Mouse (Mus musculus) ES-E14 (cell line): ENCODE results near the gene Kcnk6. TPM values are rescaled to one million over a fixed set of nuclear protein-coding genes. Genes with fewer than 3 reads are reported as not detected.
"Not testable (repeated sequence)": the region's sequence is repeated elsewhere in the genome, so short reads cannot be mapped to it uniquely, and the experiment has no call there.

Experiments
- DNase-seq: peaks from one replicate; pipeline ENCODE4 v3.0.0-alpha.2; 2013; ENCODE audit warnings: low read depth, low spot score
- H3K27ac ChIP-seq: 2 replicates; pipeline ENCODE4 v1.5.1; 2012; ENCODE audit warnings: low read depth, mild to moderate bottlenecking, low read length, moderate library complexity, mixed read lengths; ENCODE audit not compliant: poor library complexity, insufficient read depth, severe bottlenecking
- H3K36me3 ChIP-seq: 2 replicates; pipeline ENCODE4 v1.6.1; 2012; ENCODE audit warnings: mild to moderate bottlenecking, low read length, moderate library complexity, mixed read lengths; ENCODE audit not compliant: control insufficient read depth, poor library complexity, insufficient read depth, severe bottlenecking
- H3K4me1 ChIP-seq, 2 experiments: fragments of 150-350 bp in 1 of 2; sonication (generic) in 1 of 2; 2 replicates each; pipeline ENCODE4 v1.6.1; 2012; ENCODE audit warnings: low read length in 2 of 2, mild to moderate bottlenecking in 1 of 2, mixed read lengths in 1 of 2; ENCODE audit not compliant: control insufficient read depth in 2 of 2, insufficient read depth in 2 of 2, poor library complexity in 1 of 2
- H3K4me3 ChIP-seq, 2 experiments: fragments of 150-350 bp in 1 of 2; sonication (generic) in 1 of 2; 2 replicates each; pipeline ENCODE4 v1.5.1; 2012; ENCODE audit warnings: low read length in 2 of 2, low read depth in 1 of 2, mild to moderate bottlenecking in 1 of 2, mixed read lengths in 1 of 2; ENCODE audit not compliant: insufficient read depth in 1 of 2, poor library complexity in 1 of 2, severe bottlenecking in 1 of 2
- H3K9ac ChIP-seq: 2 replicates; pipeline ENCODE4 v1.6.1; 2012; ENCODE audit warnings: low read depth, mild to moderate bottlenecking, low read length, mixed read lengths; ENCODE audit not compliant: poor library complexity, insufficient read depth, severe bottlenecking
- H3K9me3 ChIP-seq: fragments of 150-350 bp; sonication (generic); 2 replicates; pipeline ENCODE4 v1.6.1; 2012; ENCODE audit warnings: low read depth, mild to moderate bottlenecking, low read length; ENCODE audit not compliant: control insufficient read depth, insufficient read depth
- CHD2 ChIP-seq: IDR thresholded peaks from 2 replicates; pipeline ENCODE4 v1.6.1; 2014; ENCODE audit warnings: mild to moderate bottlenecking, low read depth, low read length, inconsistent platforms
- HCFC1 ChIP-seq: IDR thresholded peaks from 2 replicates; pipeline ENCODE4 v1.6.1; 2012; ENCODE audit warnings: low read length, inconsistent platforms, borderline replicate concordance; ENCODE audit not compliant: insufficient read depth
- MAFK ChIP-seq: IDR thresholded peaks from 2 replicates; pipeline ENCODE4 v1.6.1; 2014; ENCODE audit warnings: mild to moderate bottlenecking, low read depth, low read length, inconsistent platforms; ENCODE audit not compliant: insufficient read depth
- ZC3H11A ChIP-seq: IDR thresholded peaks from 2 replicates; pipeline ENCODE4 v1.6.1; 2012; ENCODE audit warnings: low read depth, mild to moderate bottlenecking, inconsistent platforms, low read length, borderline replicate concordance
- ZNF384 ChIP-seq: IDR thresholded peaks from 2 replicates; pipeline ENCODE4 v1.6.1; 2012; ENCODE audit warnings: low read depth, low read length, inconsistent platforms
- in situ Hi-C, 2 experiments: fragments of 600-800 bp; cut with MboI; formaldehyde crosslinking; loops; one replicate each; pipeline ENCODE4 v1.15.1; 2025; ENCODE audit warnings: low sequenced_read_pairs in 2 of 2, inconsistent platforms in 1 of 2; ENCODE audit not compliant: unreplicated experiment in 2 of 2
- total RNA-seq: library from RNA; depleted of rRNA; stranded (reverse); fragments of 300-350 nt; gene quantifications from 2 replicates; pipeline ENCODE4 v1.2.3, GENCODE M21; 2012

The Kcnk6 gene
- total RNA-seq, 1 experiment: 6.2 TPM

DNA sequence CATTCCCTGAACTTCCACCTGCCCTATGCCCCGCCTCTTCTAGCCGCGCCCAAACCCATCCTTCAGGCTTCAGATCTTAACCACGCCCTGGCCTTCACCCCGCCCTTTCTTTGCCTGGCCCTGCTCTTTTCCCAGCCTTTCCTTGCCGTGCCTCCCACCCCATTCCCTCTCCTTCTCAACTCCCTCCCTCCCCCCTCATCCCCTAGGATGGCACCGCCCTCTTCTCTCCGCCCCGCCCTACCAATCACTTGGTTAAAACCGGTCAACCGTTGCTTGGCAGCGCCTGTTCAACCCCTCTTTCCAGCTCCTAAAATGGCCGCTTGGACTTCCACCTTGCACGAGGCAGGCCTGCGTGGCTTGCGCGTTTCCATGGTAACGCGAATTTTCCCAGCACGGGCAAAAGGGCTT, 18.6 kb downstream of the Kcnk6 start, which contains the start of gene Catsperg1:
Gene Catsperg1, minus strand, starts transcription at position 361 of the 408 bp plus-strand sequence.
- TF ChIP-seq MAFK (no peak), ZNF384 (no peak), CHD2 (no peak), ZC3H11A (no peak), HCFC1 (peak; percentile 81)
- H3K9ac ChIP-seq: no peak within 1 kb of the TSS
- no peak within 1 kb of the TSS for H3K27ac ChIP-seq
- peak within 1 kb of the TSS; percentile 26 to 60; a peak in 3 of 4 replicates for H3K4me3 ChIP-seq
- no peaks in the 10 kb centered on the region for H3K9me3 ChIP-seq
- DNase-seq: peak; percentile 97
- H3K36me3 ChIP-seq: no peaks in the 10 kb centered on the region
- H3K4me1 ChIP-seq: peaks cover 0 to 1% of the 10 kb centered on the region in 2 experiments; a peak in 1 of 4 replicates
- in situ Hi-C loops: no loop called here

DNA sequence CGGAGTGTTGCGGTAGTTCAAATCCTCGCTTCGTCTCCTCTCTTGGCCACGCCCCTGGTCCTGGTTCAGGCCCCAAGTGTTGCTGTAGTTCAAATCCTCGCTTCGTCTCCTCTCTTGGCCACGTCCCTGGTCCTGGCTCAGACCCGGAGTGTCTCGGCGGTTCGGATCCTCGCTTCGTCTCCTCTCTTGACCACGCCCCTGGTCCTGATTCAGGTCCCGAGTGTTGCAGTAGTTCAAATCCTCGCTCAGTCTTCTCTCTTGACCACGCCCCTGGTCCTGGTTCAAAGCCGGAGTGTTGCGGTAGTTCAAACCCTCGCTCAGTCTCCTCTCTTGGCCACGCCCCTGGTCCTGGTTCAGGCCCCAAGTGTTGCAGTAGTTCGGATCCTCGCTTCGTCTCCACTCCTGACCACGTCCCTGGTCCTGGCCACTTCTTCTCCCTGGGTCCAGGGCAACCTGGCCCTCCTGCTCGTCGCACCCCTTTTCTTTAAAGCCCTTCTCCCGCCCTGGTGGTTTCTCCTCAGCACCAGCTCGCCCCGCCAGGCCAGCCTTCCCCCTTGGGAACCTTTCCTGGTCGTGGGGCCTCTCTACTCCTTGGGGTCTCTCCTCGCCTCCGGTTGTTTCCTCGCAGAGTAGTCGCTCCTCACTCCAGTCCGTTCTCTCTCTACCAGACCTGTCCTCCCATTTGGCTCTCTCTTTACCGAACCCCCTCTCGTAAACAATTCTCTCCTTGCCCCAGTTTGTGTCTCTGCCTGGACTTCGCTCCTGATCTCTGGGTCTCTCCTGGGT, 19.3 kb downstream of the Kcnk6 start:
- DNase-seq, H3K9me3 ChIP-seq, in situ Hi-C loops, H3K4me1 ChIP-seq, H3K36me3 ChIP-seq: not testable (repeated sequence)
- Histone ChIP-seq H3K27ac (peak overlapping the region; percentile 18; the same call in 1 of the 2 replicates), H3K9ac (0 out of 2 replicates have a peak overlapping the region, but pooled peaks have one; percentile 14), H3K4me3 (peak overlapping the region; percentile 26 to 60; a peak in 3 of 4 replicates)

DNA sequence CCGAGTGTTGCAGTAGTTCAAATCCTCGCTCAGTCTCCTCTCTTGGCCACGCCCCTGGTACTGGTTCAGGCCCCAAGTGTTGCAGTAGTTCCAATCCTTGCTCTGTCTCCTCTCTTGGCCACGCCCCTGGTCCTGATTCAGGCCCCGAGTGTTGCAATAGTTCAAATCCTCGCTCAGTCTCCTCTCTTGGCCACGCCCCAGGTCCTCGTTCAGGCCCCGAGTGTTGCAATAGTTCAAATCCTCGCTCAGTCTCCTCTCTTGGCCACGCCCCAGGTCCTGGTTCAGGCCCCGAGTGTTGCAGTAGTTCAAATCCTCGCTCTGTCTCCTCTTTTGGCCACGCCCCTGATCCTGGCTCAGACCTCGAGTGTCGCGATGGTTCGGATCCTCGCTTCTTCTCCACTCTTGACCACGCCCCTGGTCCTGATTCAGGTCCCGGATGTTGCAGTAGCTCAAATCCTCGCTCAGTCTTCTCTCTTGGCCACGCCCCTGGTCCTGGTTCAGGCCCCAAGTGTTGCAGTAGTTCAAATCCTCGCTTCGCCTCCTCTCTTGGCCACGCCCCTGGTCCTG, 20.0 kb downstream of the Kcnk6 start:
- in situ Hi-C loops: no loop called here
- peak overlapping the region; percentile 26 to 63; a peak in 3 of 4 replicates for H3K4me3 ChIP-seq
- TF ChIP-seq CHD2 (peak; percentile 78; the same call in 1 of the 2 replicates), HCFC1 (no peak)
- peaks cover 0 to 1% of the 10 kb centered on the region in 2 experiments; a peak in 1 of 4 replicates for H3K4me1 ChIP-seq
- no peak for DNase-seq
- peak overlapping the region; percentile 18; the same call in 1 of the 2 replicates for H3K27ac ChIP-seq
- no peak overlapping the region for H3K9ac ChIP-seq
- no peaks in the 10 kb centered on the region for H3K36me3 ChIP-seq
- no peaks in the 10 kb centered on the region for H3K9me3 ChIP-seq

DNA sequence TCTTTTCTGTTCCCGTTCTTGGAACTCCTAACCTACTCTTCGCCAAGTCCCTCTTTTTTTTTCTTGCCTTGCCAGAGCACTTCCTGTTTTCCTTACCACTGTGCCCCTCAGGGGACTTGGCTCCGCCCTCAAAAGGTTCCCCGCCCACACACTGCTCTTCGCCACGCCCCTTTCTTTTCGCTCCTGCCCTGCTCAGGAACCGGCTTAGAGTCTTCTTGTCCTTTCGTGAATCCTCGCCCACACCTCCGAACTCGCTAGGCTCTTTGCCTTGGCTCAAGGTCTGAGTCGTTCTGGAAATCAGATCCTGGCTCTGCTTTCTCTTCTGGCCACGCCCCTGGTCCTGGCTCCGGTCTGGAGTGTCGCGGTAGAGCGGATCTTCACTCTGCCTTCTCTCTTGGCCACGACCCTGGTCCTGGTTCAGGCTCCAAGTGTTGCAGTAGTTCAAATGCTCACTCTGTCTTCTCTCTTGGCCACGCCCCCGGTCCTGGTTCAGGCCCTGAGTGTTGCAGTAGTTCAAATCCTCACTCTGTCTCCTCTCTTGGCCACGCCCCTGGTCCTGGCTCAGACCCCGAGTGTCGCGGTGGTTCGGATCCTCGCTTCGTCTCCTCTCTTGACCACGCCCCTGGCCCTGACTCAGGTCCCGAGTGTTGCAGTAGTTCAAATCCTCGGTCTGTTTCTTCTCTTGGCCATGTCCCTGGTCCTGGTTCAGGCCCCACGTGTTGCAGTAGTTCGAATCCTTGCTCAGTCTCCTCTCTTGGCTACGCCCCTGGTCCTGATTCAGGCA, 20.7 kb downstream of the Kcnk6 start:
- peak; percentile 68 for DNase-seq
- Histone ChIP-seq H3K4me3 (peak overlapping the region; percentile 31 to 63; a peak in 3 of 4 replicates), H3K27ac (peak overlapping the region; percentile 60), H3K9ac (0 out of 2 replicates have a peak overlapping the region, but pooled peaks have one; percentile 11), H3K36me3 (no peaks in the 10 kb centered on the region), H3K4me1 (peaks cover 0 to 1% of the 10 kb centered on the region in 2 experiments; a peak in 1 of 4 replicates), H3K9me3 (no peaks in the 10 kb centered on the region)
- TF ChIP-seq MAFK (no peak), ZNF384 (peak; percentile 84), CHD2 (no peak)
- in situ Hi-C loops: no loop called here

DNA sequence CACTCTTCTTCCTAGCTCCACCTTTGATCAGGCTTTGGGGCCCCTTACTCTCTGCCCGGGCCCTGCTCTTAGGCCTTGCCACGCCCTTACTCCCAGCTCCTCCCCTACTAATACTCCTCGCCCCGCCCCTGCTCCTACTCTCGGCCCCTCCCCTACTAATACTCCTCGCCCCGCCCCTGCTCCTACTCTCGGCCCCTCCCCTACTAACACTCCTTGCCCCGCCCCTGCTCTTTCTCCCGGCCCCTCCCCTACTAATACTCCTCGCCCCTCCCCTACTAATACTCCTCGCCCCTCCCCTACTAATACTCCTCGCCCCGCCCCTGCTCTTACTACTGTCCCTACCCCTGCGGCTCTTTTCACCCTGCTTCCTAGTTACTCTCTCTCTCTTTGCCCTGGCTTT, 21.3 kb downstream of the Kcnk6 start:
- Histone ChIP-seq H3K27ac (peak overlapping the region; percentile 60; the same call in 1 of the 2 replicates), H3K4me3 (peak overlapping the region; percentile 29 to 63; a peak in 3 of 4 replicates)
- H3K9ac ChIP-seq, H3K9me3 ChIP-seq, H3K36me3 ChIP-seq, H3K4me1 ChIP-seq, in situ Hi-C loops, DNase-seq: not testable (repeated sequence)
